Mouse (Mus musculus): ENCODE data around the gene Kcnj15. TPM values are rescaled to one million over a fixed set of nuclear protein-coding genes. Genes with fewer than 3 reads are reported as not detected.

The Kcnj15 gene
- polyA plus RNA-seq (2014; fragmentation: Nextera tagmentation; extraction: Ambion mirVana) = 0.27 and 0.28 TPM in 2 replicates

DNA sequence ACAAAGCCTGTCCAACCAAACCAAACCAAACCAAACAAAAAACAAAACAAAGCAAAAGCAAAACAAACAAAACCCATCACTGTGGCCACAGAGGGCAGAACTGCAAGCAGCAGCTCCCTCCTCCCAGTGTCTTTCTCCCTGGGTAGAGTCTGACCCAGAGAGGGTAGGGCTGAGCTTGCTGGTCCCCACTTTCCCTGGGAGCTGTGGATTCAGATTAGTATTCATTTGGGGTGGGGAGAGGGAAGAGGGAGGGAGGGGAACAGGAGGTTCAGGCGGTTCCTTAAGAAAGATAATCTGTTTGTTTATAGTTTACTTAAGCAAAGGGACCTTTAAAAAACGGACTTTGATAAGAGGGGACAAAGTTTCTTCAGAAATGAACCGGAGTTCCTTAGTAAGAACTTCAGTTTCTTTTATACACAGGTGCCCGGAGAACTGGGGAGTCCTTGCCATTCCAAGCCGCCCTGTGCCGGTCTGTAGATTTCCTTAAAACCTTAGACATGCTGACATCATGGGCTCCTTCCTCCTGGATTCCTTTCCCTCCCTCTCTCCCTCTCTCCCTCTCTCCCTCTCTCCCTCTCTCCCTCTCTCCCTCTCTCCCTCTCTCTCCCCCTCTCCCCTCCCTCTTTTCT lies at the start of gene Kcnj15:
Gene Kcnj15 (plus strand): TSS at position 293 of the 629 bp plus-strand sequence.
- Histone ChIP-seq H3K9me3 (ENCODE audit: control insufficient read depth, low read length) (no peaks in the 10 kb centered on the region), H3K27me3 (replicated peaks; ENCODE audit: control insufficient read depth, insufficient read depth, low read length) (no peaks in the 10 kb centered on the region), H3K36me3 (ENCODE audit: control insufficient read depth, insufficient read depth, low read length) (no peaks in the 10 kb centered on the region), H3K4me1 (replicated peaks; ENCODE audit: control insufficient read depth, insufficient read depth, low read length) (no peaks in the 10 kb centered on the region), H3K4me3 (ENCODE audit: low read depth, low read length) (no peak within 1 kb of the TSS), H3K27ac (ENCODE audit: low read depth) (no peak within 1 kb of the TSS), H3K9ac (ENCODE audit: low read length) (no peak within 1 kb of the TSS), H3K4me2 (ENCODE audit: low read length) (no peak within 1 kb of the TSS)
- ATAC-seq (replicated peaks; ENCODE audit: low FRiP score, low TSS enrichment, low read depth) = no peak
- DNase-seq (ENCODE audit: low spot score) = no peak
- WGBS = 21% methylated on average over 6 of the region's 6 CpGs

DNA sequence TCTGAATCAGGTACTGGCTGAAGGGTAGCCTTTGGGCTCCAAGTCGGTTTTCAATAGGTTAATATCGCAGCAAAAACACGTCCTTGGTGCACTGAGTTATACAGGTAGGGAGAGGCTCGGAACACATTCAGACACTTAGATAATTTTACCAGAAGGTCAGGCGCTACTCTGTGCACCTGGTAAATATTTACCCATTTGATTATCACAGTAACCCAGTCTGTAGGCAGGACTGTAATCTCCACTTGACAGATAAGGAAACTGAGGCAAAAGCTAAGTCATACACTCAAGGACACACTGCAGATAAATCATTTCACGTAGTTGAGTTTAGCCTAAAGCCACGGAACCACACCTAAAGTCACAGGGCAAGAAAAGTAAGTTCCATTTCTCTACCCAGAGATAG lies 49.1 kb upstream of the Kcnj15 start:
- Histone ChIP-seq H3K36me3 (ENCODE audit: control insufficient read depth, insufficient read depth, low read length) (no peaks in the 10 kb centered on the region), H3K27ac (ENCODE audit: low read depth) (no peak overlapping the region), H3K4me3 (ENCODE audit: low read depth, low read length) (no peak overlapping the region), H3K27me3 (replicated peaks; ENCODE audit: control insufficient read depth, insufficient read depth, low read length) (no peaks in the 10 kb centered on the region), H3K9ac (ENCODE audit: low read length) (no peak overlapping the region), H3K4me2 (ENCODE audit: low read length) (no peak overlapping the region), H3K4me1 (replicated peaks; ENCODE audit: control insufficient read depth, insufficient read depth, low read length) (no peaks in the 10 kb centered on the region), H3K9me3 (ENCODE audit: control insufficient read depth, low read length) (no peaks in the 10 kb centered on the region)
- WGBS = 68% methylated on average over 7 of the region's 7 CpGs
- ATAC-seq (replicated peaks; ENCODE audit: low FRiP score, low TSS enrichment, low read depth) (no peak; the same call in 1 of the 2 replicates), DNase-seq (ENCODE audit: low spot score) (no peak)

GRCm38 (mm10) chr16:95209011-95209466 lies 48.3 kb upstream of the Kcnj15 start:
- 41% methylated on average over 1 of the region's 1 CpGs for WGBS
- Histone ChIP-seq H3K4me3 (ENCODE audit: low read depth, low read length) (no peak overlapping the region), H3K9me3 (ENCODE audit: control insufficient read depth, low read length) (no peaks in the 10 kb centered on the region), H3K36me3 (ENCODE audit: control insufficient read depth, insufficient read depth, low read length) (no peaks in the 10 kb centered on the region), H3K4me2 (ENCODE audit: low read length) (no peak overlapping the region), H3K4me1 (replicated peaks; ENCODE audit: control insufficient read depth, insufficient read depth, low read length) (no peaks in the 10 kb centered on the region), H3K27me3 (replicated peaks; ENCODE audit: control insufficient read depth, insufficient read depth, low read length) (no peaks in the 10 kb centered on the region), H3K9ac (ENCODE audit: low read length) (no peak overlapping the region), H3K27ac (ENCODE audit: low read depth) (no peak overlapping the region)
- ATAC-seq (replicated peaks; ENCODE audit: low FRiP score, low TSS enrichment, low read depth) = no peak
- DNase-seq (ENCODE audit: low spot score) = no peak

DNA sequence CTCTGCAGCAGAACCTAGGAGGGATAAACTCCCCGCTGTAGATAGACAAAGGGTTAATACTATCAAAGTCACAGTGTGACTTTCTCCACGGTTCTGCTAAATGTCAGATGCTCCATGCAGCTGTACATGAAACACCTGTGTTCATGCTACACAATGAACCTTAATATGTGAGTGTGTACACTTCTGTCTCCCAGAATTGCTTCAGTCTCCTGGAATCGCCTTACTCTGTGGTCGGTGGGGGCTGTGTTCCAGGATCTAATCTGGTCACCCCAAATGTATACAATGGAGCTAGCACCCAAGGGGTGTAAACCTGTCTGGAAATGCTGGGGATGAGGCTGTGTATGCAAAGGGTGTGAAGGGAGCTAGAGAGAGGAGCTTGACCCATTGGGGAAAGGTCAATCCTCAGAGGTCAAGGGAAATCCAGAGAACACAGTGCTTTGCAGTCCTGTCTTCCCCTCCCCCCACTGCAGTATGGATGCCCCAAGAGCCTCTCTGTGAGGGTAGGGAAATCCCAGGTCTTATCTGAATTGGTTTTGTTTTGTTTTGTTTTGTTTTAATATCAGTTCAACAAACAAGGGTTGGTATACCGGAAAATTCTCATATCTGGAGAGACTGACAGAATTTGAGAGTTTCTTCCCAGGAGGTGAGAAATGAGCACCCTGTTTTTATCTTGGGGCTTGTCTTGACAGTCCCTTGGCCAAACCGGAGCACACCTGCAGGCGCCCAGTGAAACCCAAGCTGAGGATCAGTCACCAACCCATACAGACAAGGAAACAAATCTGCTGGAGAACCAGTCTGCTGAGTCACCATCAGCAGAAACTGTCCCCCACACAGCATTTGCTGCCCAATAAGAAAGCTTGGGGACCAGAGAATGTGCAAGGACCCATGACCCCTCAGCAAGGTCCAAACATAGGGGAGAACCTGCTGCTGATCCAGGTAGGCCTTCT lies 42.8 kb upstream of the Kcnj15 start:
- Histone ChIP-seq H3K9me3 (ENCODE audit: control insufficient read depth, low read length) (no peaks in the 10 kb centered on the region), H3K27me3 (replicated peaks; ENCODE audit: control insufficient read depth, insufficient read depth, low read length) (no peaks in the 10 kb centered on the region), H3K4me3 (ENCODE audit: low read depth, low read length) (no peak overlapping the region), H3K4me1 (replicated peaks; ENCODE audit: control insufficient read depth, insufficient read depth, low read length) (0 out of 2 replicates have a peak, but pooled peaks cover 2% of the 10 kb centered on the region), H3K36me3 (ENCODE audit: control insufficient read depth, insufficient read depth, low read length) (no peaks in the 10 kb centered on the region), H3K27ac (ENCODE audit: low read depth) (no peak overlapping the region), H3K9ac (ENCODE audit: low read length) (no peak overlapping the region), H3K4me2 (ENCODE audit: low read length) (no peak overlapping the region)
- 48% methylated on average over 7 of the region's 7 CpGs for WGBS
- no peak for DNase-seq (ENCODE audit: low spot score)
- no peak for ATAC-seq (replicated peaks; ENCODE audit: low FRiP score, low TSS enrichment, low read depth)

GRCm38 (mm10) chr16:95215782-95216181 lies 41.6 kb upstream of the Kcnj15 start:
- Histone ChIP-seq H3K36me3 (ENCODE audit: control insufficient read depth, insufficient read depth, low read length) (no peaks in the 10 kb centered on the region), H3K4me1 (replicated peaks; ENCODE audit: control insufficient read depth, insufficient read depth, low read length) (0 out of 2 replicates have a peak, but pooled peaks cover 2% of the 10 kb centered on the region), H3K27ac (ENCODE audit: low read depth) (no peak overlapping the region), H3K27me3 (replicated peaks; ENCODE audit: control insufficient read depth, insufficient read depth, low read length) (no peaks in the 10 kb centered on the region), H3K9ac (ENCODE audit: low read length) (no peak overlapping the region), H3K9me3 (ENCODE audit: control insufficient read depth, low read length) (no peaks in the 10 kb centered on the region), H3K4me2 (ENCODE audit: low read length) (no peak overlapping the region), H3K4me3 (ENCODE audit: low read depth, low read length) (no peak overlapping the region)
- DNase-seq (ENCODE audit: low spot score) = no peak
- ATAC-seq (replicated peaks; ENCODE audit: low FRiP score, low TSS enrichment, low read depth) = no peak
- WGBS = 80% methylated on average over 9 of the region's 9 CpGs

GRCm38 (mm10) chr16:95216346-95216745 lies 41.0 kb upstream of the Kcnj15 start:
- Histone ChIP-seq H3K9me3 (ENCODE audit: control insufficient read depth, low read length) (no peaks in the 10 kb centered on the region), H3K27ac (ENCODE audit: low read depth) (no peak overlapping the region), H3K4me2 (ENCODE audit: low read length) (no peak overlapping the region), H3K4me1 (replicated peaks; ENCODE audit: control insufficient read depth, insufficient read depth, low read length) (0 out of 2 replicates have a peak, but pooled peaks cover 2% of the 10 kb centered on the region), H3K9ac (ENCODE audit: low read length) (no peak overlapping the region), H3K27me3 (replicated peaks; ENCODE audit: control insufficient read depth, insufficient read depth, low read length) (no peaks in the 10 kb centered on the region), H3K4me3 (ENCODE audit: low read depth, low read length) (no peak overlapping the region), H3K36me3 (ENCODE audit: control insufficient read depth, insufficient read depth, low read length) (no peaks in the 10 kb centered on the region)
- 93% methylated on average over 7 of the region's 7 CpGs for WGBS
- ATAC-seq (replicated peaks; ENCODE audit: low FRiP score, low TSS enrichment, low read depth) (no peak), DNase-seq (ENCODE audit: low spot score) (no peak)

GRCm38 (mm10) chr16:95216824-95217223 lies 40.5 kb upstream of the Kcnj15 start:
- H3K27ac ChIP-seq (ENCODE audit: low read depth) = no peak overlapping the region
- H3K4me3 ChIP-seq (ENCODE audit: low read depth, low read length) = no peak overlapping the region
- H3K4me2 ChIP-seq (ENCODE audit: low read length) = no peak overlapping the region
- no peak overlapping the region for H3K9ac ChIP-seq (ENCODE audit: low read length)
- H3K4me1 ChIP-seq (replicated peaks; ENCODE audit: control insufficient read depth, insufficient read depth, low read length) = peaks cover 2% of the 10 kb centered on the region; the same call in 1 of the 2 replicates
- DNase-seq (ENCODE audit: low spot score) (no peak), ATAC-seq (replicated peaks; ENCODE audit: low FRiP score, low TSS enrichment, low read depth) (no peak)
- H3K27me3 ChIP-seq (replicated peaks; ENCODE audit: control insufficient read depth, insufficient read depth, low read length) = no peaks in the 10 kb centered on the region
- WGBS = 77% methylated on average over 5 of the region's 5 CpGs
- H3K9me3 ChIP-seq (ENCODE audit: control insufficient read depth, low read length) = no peaks in the 10 kb centered on the region
- H3K36me3 ChIP-seq (ENCODE audit: control insufficient read depth, insufficient read depth, low read length) = no peaks in the 10 kb centered on the region

DNA sequence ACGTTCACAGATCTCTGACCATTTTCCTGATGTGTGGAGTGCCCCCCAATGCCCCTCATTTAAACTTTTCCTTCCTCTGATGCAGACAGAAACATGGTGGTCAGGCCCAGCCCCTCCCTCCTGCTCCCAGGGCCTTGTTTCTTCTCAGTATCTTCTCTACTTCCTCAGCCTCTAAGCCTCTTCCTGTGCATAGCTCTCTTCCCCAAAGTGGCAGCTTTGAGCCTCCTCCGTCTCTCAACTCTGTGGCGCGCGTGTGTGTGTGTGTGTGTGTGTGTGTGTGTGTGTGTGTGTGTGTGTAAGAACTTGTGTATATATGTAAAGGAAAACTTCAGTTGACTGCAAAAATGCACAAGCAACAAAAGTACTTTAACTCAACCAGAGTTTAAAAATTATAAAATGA lies 38.6 kb upstream of the Kcnj15 start:
- Histone ChIP-seq H3K27ac (ENCODE audit: low read depth) (no peak overlapping the region), H3K27me3 (replicated peaks; ENCODE audit: control insufficient read depth, insufficient read depth, low read length) (no peaks in the 10 kb centered on the region), H3K9ac (ENCODE audit: low read length) (no peak overlapping the region), H3K4me3 (ENCODE audit: low read depth, low read length) (no peak overlapping the region), H3K9me3 (ENCODE audit: control insufficient read depth, low read length) (no peaks in the 10 kb centered on the region), H3K4me1 (replicated peaks; ENCODE audit: control insufficient read depth, insufficient read depth, low read length) (peaks cover 2% of the 10 kb centered on the region; the same call in 1 of the 2 replicates), H3K4me2 (ENCODE audit: low read length) (no peak overlapping the region), H3K36me3 (ENCODE audit: control insufficient read depth, insufficient read depth, low read length) (no peaks in the 10 kb centered on the region)
- 38% methylated on average over 5 of the region's 5 CpGs for WGBS
- ATAC-seq (replicated peaks; ENCODE audit: low FRiP score, low TSS enrichment, low read depth) (no peak), DNase-seq (ENCODE audit: low spot score) (no peak)
